Mouse (Mus musculus) central nervous system, embryonic 11.5 days (tissue): ENCODE data around the gene Scgb1a1. TPM values are rescaled to one million over a fixed set of nuclear protein-coding genes. Genes with fewer than 3 reads are reported as not detected.

ENCODE experiments used
- polyA plus RNA-seq: library from polyadenylated mRNA; depleted of rRNA; stranded (reverse); fragments of >200 nt; gene quantifications from 2 replicates; pipeline ENCODE4 v1.2.3, GENCODE M21; 2012; rRNA removed

Gene Scgb1a1
- not detected in 2 replicates for polyA plus RNA-seq

GRCm38 (mm10) chr19:9087821-9088220, at the start of gene Scgb1a1:
Scgb1a1 (minus strand) TSS chr19:9087958.

GRCm38 (mm10) chr19:9135512-9136331, 48.0 kb upstream of the Scgb1a1 start, which contains the start of gene Asrgl1:
Asrgl1 (minus strand) TSS chr19:9135636.

Other genes starting within 250 kb of the Scgb1a1 start
- gene Gng3, start 248.8 kb downstream of the Scgb1a1 start, polyA plus RNA-seq: 52.5 and 74.8 TPM in 2 replicates
- gene Lrrn4cl, start 237.2 kb downstream of the Scgb1a1 start, polyA plus RNA-seq: 0.79 and 0.83 TPM in 2 replicates
- 165 and 393 TPM in 2 replicates for gene Ubxn1, start 216.5 kb downstream of the Scgb1a1 start, polyA plus RNA-seq
- gene Uqcc3, start 207.0 kb downstream of the Scgb1a1 start, polyA plus RNA-seq: 54.0 and 71.8 TPM in 2 replicates
- gene Lbhd1, start 204.2 kb downstream of the Scgb1a1 start, polyA plus RNA-seq: 7.5 and 10.5 TPM in 2 replicates
- gene Gm49403, start 204.0 kb downstream of the Scgb1a1 start, polyA plus RNA-seq: not detected in 2 replicates
- gene 1810009A15Rik, start 199.1 kb downstream of the Scgb1a1 start, polyA plus RNA-seq: 123 and 143 TPM in 2 replicates
- gene Gm49416, start 199.0 kb downstream of the Scgb1a1 start, polyA plus RNA-seq: 11.4 TPM in 1 of 2 replicates, not detected in the other
- gene Ints5, start 195.0 kb downstream of the Scgb1a1 start, polyA plus RNA-seq: 25.3 and 31.6 TPM in 2 replicates
- 126 and 172 TPM in 2 replicates for gene Ganab, start 189.9 kb downstream of the Scgb1a1 start, polyA plus RNA-seq
- 84.3 and 108 TPM in 2 replicates for gene B3gat3, start 167.6 kb downstream of the Scgb1a1 start, polyA plus RNA-seq
- gene Rom1, start 158.6 kb downstream of the Scgb1a1 start, polyA plus RNA-seq: 2.5 and 3.1 TPM in 2 replicates
- 25.8 and 32.3 TPM in 2 replicates for gene Eml3, start 158.4 kb downstream of the Scgb1a1 start, polyA plus RNA-seq
- gene Mta2, start 146.1 kb downstream of the Scgb1a1 start, polyA plus RNA-seq: 75.1 and 76.6 TPM in 2 replicates
- gene Tut1, start 134.1 kb downstream of the Scgb1a1 start, polyA plus RNA-seq: 28.1 and 28.7 TPM in 2 replicates
- 547 and 626 TPM in 2 replicates for gene Eef1g, start 120.9 kb downstream of the Scgb1a1 start, polyA plus RNA-seq
- gene Ahnak, start 98.7 kb downstream of the Scgb1a1 start, polyA plus RNA-seq: 10.3 and 10.8 TPM in 2 replicates
- 10.6 and 25.6 TPM in 2 replicates for gene Asrgl1, start 47.7 kb upstream of the Scgb1a1 start, polyA plus RNA-seq